Mouse (Mus musculus): Measurements from ENCODE around the gene Patz1.

- TF ChIP-seq CTCF (conservative IDR thresholded peaks at IDR 0.05; ENCODE audit: low read length) (no peak), NANOG (IDR thresholded peaks at IDR 0.05; ENCODE audit: borderline replicate concordance, low read length) (no peak)
Measured at GRCm38 (mm10) chr11:3301075-3301474, 12.4 kb downstream of the Patz1 start.
